Mouse (Mus musculus) G1E (cell line): ENCODE measurements at regions not wholly inside any gene's neighbourhood (a gene's known extent, or its start where the extent isn't known, plus 50 kb on each side); places are given as distances from the start of the nearest gene placed in this dataset.

Experiments used
- CTCF ChIP-seq: IDR thresholded peaks from 2 replicates; pipeline ENCODE4 v1.5.1; 2012; ENCODE audit warnings: low read depth, low read length, inconsistent platforms, mixed read lengths
- GATA1 ChIP-seq: IDR thresholded peaks from 2 replicates; pipeline ENCODE4 v1.6.1; 2012; ENCODE audit warnings: borderline replicate concordance, low read length, inconsistent platforms, mixed read lengths
- GATA2 ChIP-seq: IDR thresholded peaks from 2 replicates; pipeline ENCODE4 v1.6.1; 2012; ENCODE audit warnings: low read depth, low read length, inconsistent platforms, borderline replicate concordance
- POLR2AphosphoS5 ChIP-seq: IDR thresholded peaks from 2 replicates; pipeline ENCODE4 v1.6.1; 2012; ENCODE audit warnings: low read depth, low read length, inconsistent platforms; ENCODE audit not compliant: insufficient replicate concordance

GRCm38 (mm10) chr10:111665834-111666233 lies 159.7 kb downstream of the Phlda1 start:
- no peak for TF ChIP-seq CTCF
- TF ChIP-seq GATA2, result no peak
- TF ChIP-seq POLR2AphosphoS5, result no peak
- no peak for TF ChIP-seq GATA1
